Mouse (Mus musculus) hindbrain, postnatal 0 days (tissue): ENCODE measurements around the gene Gstp1. TPM values are rescaled to one million over a fixed set of nuclear protein-coding genes. Genes with fewer than 3 reads are reported as not detected.

Experiments used
- ATAC-seq: fragments of 200-750 bp; cut with Nextera tagmentation; 2 replicates; pipeline ENCODE4 v1.8.0; 2017; ENCODE audit warnings: mild to moderate bottlenecking, moderate TSS enrichment, moderate library complexity
- DNase-seq: peaks from one replicate; pipeline ENCODE4 v3.0.0-alpha.2; 2015; ENCODE audit warnings: low spot score
- H3K27ac ChIP-seq: fragments of 300-500 bp; sonication (generic); 2 replicates; pipeline ENCODE4 v1.5.1; 2014; ENCODE audit warnings: mild to moderate bottlenecking
- H3K27me3 ChIP-seq: fragments of 300-500 bp; sonication (generic); 2 replicates; pipeline ENCODE4 v1.6.1; 2014; ENCODE audit warnings: low read length, mixed read lengths; ENCODE audit not compliant: insufficient read depth
- H3K36me3 ChIP-seq: fragments of 300-500 bp; sonication (generic); 2 replicates; pipeline ENCODE4 v1.6.1; 2014; ENCODE audit warnings: low read length, mixed read lengths; ENCODE audit not compliant: insufficient read depth
- H3K4me1 ChIP-seq: fragments of 300-500 bp; sonication (generic); 2 replicates; pipeline ENCODE4 v1.6.1; 2014; ENCODE audit warnings: antibody characterized with exemption, low read length, mixed read lengths; ENCODE audit not compliant: insufficient read depth
- H3K4me2 ChIP-seq: fragments of 300-500 bp; sonication (generic); 2 replicates; pipeline ENCODE4 v1.6.1; 2014; ENCODE audit warnings: low read depth, mild to moderate bottlenecking, low read length, moderate library complexity, mixed read lengths
- H3K4me3 ChIP-seq: fragments of 300-500 bp; sonication (generic); 2 replicates; pipeline ENCODE4 v1.5.1; 2014; ENCODE audit warnings: low read length
- H3K9ac ChIP-seq: fragments of 300-500 bp; sonication (generic); replicated peaks from 2 replicates; pipeline ENCODE4 v1.6.1; 2014; ENCODE audit warnings: mild to moderate bottlenecking, low read length, moderate library complexity, mixed read lengths
- H3K9me3 ChIP-seq: fragments of 300-500 bp; sonication (generic); 2 replicates; pipeline ENCODE4 v1.6.1; 2016; ENCODE audit warnings: low read length, mixed read lengths
- CTCF ChIP-seq: IDR thresholded peaks from 2 replicates; pipeline ENCODE4 v1.5.1; 2016; ENCODE audit warnings: antibody characterized with exemption, control low read depth, low read depth
- WGBS: fragments of 180-500 bp; shearing (Covaris S2); extraction: QIAGEN DNeasy Blood & Tissue Kit; methylation state at CpG from one replicate; pipeline ENCODE4 v1.1.7; 2014; 5-methylcytosine and 5-hydroxymethylcytosine counted together
- polyA plus RNA-seq: library from polyadenylated mRNA; unstranded; fragments of >200 nt; fragmentation: Nextera tagmentation; extraction: Ambion mirVana; gene quantifications from 2 replicates; pipeline ENCODE4 v1.2.1, GENCODE M21; 2015
- total RNA-seq: library from RNA; depleted of rRNA; stranded (reverse); fragments of >200 nt; gene quantifications from 2 replicates; pipeline ENCODE4 v1.2.3, GENCODE M21; 2014

Gstp1 gene
- total and polyA plus RNA-seq, 2 experiments from 2014 or later = 317 to 599 TPM

GRCm38 (mm10) chr19:3996106-3996505, 41.7 kb downstream of the Gstp1 start:
- TF ChIP-seq CTCF = no peak
- no peak overlapping the region for H3K9ac ChIP-seq
- no peak for ATAC-seq
- no peak overlapping the region for H3K27ac ChIP-seq
- 74% methylated on average over 7 of the region's 7 CpGs for WGBS
- DNase-seq = no peak
- no peaks in the 10 kb centered on the region for H3K27me3 ChIP-seq
- H3K4me2 ChIP-seq = no peak overlapping the region
- H3K4me3 ChIP-seq = no peak overlapping the region
- H3K4me1 ChIP-seq = peaks cover 6% of the 10 kb centered on the region; the same call in 1 of the 2 replicates
- H3K9me3 ChIP-seq = no peaks in the 10 kb centered on the region
- no peaks in the 10 kb centered on the region for H3K36me3 ChIP-seq

- WGBS = 87% methylated on average over 3 of the region's 3 CpGs
- no peak overlapping the region for H3K9ac ChIP-seq
- 0 out of 2 replicates have a peak, but pooled peaks cover 4% of the 10 kb centered on the region for H3K4me1 ChIP-seq
- H3K9me3 ChIP-seq = no peaks in the 10 kb centered on the region
- no peak for ATAC-seq
- H3K27me3 ChIP-seq = no peaks in the 10 kb centered on the region
- H3K36me3 ChIP-seq = no peaks in the 10 kb centered on the region
- no peak for TF ChIP-seq CTCF
- H3K4me3 ChIP-seq = no peak overlapping the region
- no peak overlapping the region for H3K4me2 ChIP-seq
- no peak overlapping the region for H3K27ac ChIP-seq
- DNase-seq = no peak
Measured at GRCm38 (mm10) chr19:3995505-3995904, 42.3 kb downstream of the Gstp1 start.

- 77% methylated on average over 6 of the region's 6 CpGs for WGBS
Measured at GRCm38 (mm10) chr19:3994932-3995331, 42.9 kb downstream of the Gstp1 start.

GRCm38 (mm10) chr19:3992416-3992815, 45.4 kb downstream of the Gstp1 start, which contains the start of gene Tbx10:
Gene Tbx10 (plus strand): TSS chr19:3992752.
- Histone ChIP-seq H3K9me3 (no peaks in the 10 kb centered on the region), H3K27me3 (no peaks in the 10 kb centered on the region), H3K4me2 (no peak within 1 kb of the TSS), H3K4me3 (no peak within 1 kb of the TSS), H3K27ac (no peak within 1 kb of the TSS), H3K4me1 (no peaks in the 10 kb centered on the region), H3K36me3 (no peaks in the 10 kb centered on the region), H3K9ac (no peak within 1 kb of the TSS)
- no peak for TF ChIP-seq CTCF
- no peak for DNase-seq
- 61% methylated on average over 5 of the region's 5 CpGs for WGBS
- ATAC-seq = no peak

More at GRCm38 (mm10) chr19:3994932-3995331, 42.9 kb downstream of the Gstp1 start:
- ATAC-seq (no peak), DNase-seq (no peak)
- Histone ChIP-seq H3K27ac (no peak overlapping the region), H3K9ac (no peak overlapping the region), H3K4me2 (no peak overlapping the region), H3K27me3 (no peaks in the 10 kb centered on the region), H3K4me3 (no peak overlapping the region), H3K36me3 (no peaks in the 10 kb centered on the region), H3K4me1 (0 out of 2 replicates have a peak, but pooled peaks cover 4% of the 10 kb centered on the region), H3K9me3 (no peaks in the 10 kb centered on the region)
- no peak for TF ChIP-seq CTCF

GRCm38 (mm10) chr19:3991966-3992365, 45.8 kb downstream of the Gstp1 start:
- H3K4me3 ChIP-seq = no peak overlapping the region
- H3K27ac ChIP-seq = no peak overlapping the region
- WGBS = 93% methylated on average over 3 of the region's 3 CpGs
- ATAC-seq = no peak
- no peak overlapping the region for H3K4me2 ChIP-seq
- H3K4me1 ChIP-seq = no peaks in the 10 kb centered on the region
- no peak for TF ChIP-seq CTCF
- no peaks in the 10 kb centered on the region for H3K36me3 ChIP-seq
- no peaks in the 10 kb centered on the region for H3K27me3 ChIP-seq
- H3K9ac ChIP-seq = no peak overlapping the region
- H3K9me3 ChIP-seq = no peaks in the 10 kb centered on the region
- DNase-seq = no peak

GRCm38 (mm10) chr19:3991562-3991961, 46.2 kb downstream of the Gstp1 start:
- H3K36me3 ChIP-seq = no peaks in the 10 kb centered on the region
- H3K9me3 ChIP-seq = no peaks in the 10 kb centered on the region
- no peak overlapping the region for H3K27ac ChIP-seq
- 90% methylated on average over 3 of the region's 3 CpGs for WGBS
- H3K27me3 ChIP-seq = no peaks in the 10 kb centered on the region
- no peaks in the 10 kb centered on the region for H3K4me1 ChIP-seq
- H3K4me2 ChIP-seq = no peak overlapping the region
- no peak for TF ChIP-seq CTCF
- no peak overlapping the region for H3K9ac ChIP-seq
- H3K4me3 ChIP-seq = no peak overlapping the region
- no peak for DNase-seq
- ATAC-seq = no peak

- Histone ChIP-seq H3K27ac (no peak overlapping the region), H3K4me3 (no peak overlapping the region), H3K36me3 (no peaks in the 10 kb centered on the region), H3K9ac (no peak overlapping the region), H3K4me1 (no peaks in the 10 kb centered on the region), H3K27me3 (no peaks in the 10 kb centered on the region), H3K9me3 (no peaks in the 10 kb centered on the region), H3K4me2 (no peak overlapping the region)
- TF ChIP-seq CTCF = no peak
- ATAC-seq (no peak), DNase-seq (no peak)
- 52% methylated on average over 6 of the region's 6 CpGs for WGBS
Measured at GRCm38 (mm10) chr19:3990804-3991203, 47.0 kb downstream of the Gstp1 start.
